Mouse (Mus musculus): ENCODE measurements at regions not wholly inside any gene's neighbourhood (a gene's known extent, or its start where the extent isn't known, plus 50 kb on each side); places are given as distances from the start of the nearest gene placed in this dataset.

DNA sequence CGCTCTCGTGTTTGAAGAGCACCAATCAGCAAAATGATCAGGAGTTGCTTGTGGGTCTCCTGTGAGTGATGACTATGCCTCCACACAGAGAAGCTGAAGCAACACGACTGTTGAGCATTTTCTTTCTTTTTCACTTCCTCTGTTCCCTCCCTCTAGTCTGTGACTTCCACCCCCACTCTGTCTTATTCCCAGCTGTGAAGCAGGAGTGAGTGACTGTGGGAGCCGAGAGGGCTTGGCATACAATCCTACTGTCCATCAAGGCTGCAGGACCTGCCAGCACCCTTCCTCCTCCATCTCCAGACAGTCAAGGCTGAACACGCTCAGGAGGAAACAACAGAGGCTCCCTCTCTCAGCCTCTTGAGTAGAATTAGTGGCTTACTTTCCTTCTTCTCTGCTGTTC is 401.3 kb downstream of the Plcl1 start:
- no peak overlapping the region for H3K4me2 ChIP-seq (ENCODE audit: low read depth, low read length)
- WGBS = 59% methylated on average over 5 of the region's 5 CpGs
- H3K27me3 ChIP-seq (replicated peaks; ENCODE audit: control insufficient read depth, insufficient read depth, low read length) = no peaks in the 10 kb centered on the region
- no peak overlapping the region for H3K4me3 ChIP-seq (ENCODE audit: low read length)
- 0 out of 2 replicates have a peak overlapping the region, but pooled peaks have one; percentile 19 for H3K9ac ChIP-seq (ENCODE audit: low read depth, low read length)
- 0 out of 2 replicates have a peak, but pooled peaks cover 3% of the 10 kb centered on the region for H3K4me1 ChIP-seq (ENCODE audit: control insufficient read depth, insufficient read depth, low read length)
- no peaks in the 10 kb centered on the region for H3K9me3 ChIP-seq (ENCODE audit: control insufficient read depth, low read length)
- H3K27ac ChIP-seq (ENCODE audit: low read length) = no peak overlapping the region
- H3K36me3 ChIP-seq (ENCODE audit: control insufficient read depth, insufficient read depth, low read length) = no peaks in the 10 kb centered on the region
- ATAC-seq = no peak

DNA sequence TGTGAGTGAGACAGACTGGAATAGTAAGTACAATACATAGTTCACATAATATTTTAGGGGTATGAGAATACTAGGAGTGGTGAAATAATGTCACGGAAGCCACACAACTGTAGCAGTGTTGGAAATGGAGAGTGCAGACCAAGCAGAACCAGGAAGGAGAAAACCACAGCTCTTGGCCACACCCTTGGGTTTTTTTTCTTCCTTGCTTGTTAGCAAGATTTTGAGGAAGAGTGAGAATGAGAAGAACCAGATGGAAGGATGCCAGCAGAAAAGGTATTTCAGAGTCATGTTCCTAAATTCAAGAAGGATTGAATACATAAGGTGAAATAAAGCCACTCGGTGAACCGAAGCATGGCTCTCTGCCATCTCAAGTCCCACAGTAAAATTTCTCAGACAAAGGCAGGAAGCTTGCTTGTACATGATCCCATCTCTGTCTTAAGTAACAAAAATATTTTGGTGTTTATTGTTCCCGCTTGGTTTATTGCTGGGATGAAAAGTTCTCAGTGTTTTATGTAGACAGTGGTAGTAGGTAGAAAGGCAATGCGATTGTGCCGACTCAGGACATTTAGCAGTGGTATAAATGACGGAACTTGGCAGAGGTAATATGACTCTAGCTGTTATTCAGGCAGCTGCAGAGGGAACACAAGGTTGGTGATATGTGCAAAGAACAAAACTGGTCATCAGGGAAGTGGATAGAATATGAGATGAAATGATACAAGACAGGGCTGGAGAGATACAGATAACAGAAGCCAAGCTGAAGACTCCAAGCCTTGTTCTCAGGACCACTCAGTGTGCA is 403.2 kb downstream of the Plcl1 start:
- Histone ChIP-seq H3K27ac (ENCODE audit: low read length) (no peak overlapping the region), H3K4me1 (ENCODE audit: control insufficient read depth, insufficient read depth, low read length) (0 out of 2 replicates have a peak, but pooled peaks cover 3% of the 10 kb centered on the region), H3K4me3 (ENCODE audit: low read length) (no peak overlapping the region), H3K9ac (ENCODE audit: low read depth, low read length) (no peak overlapping the region), H3K9me3 (ENCODE audit: control insufficient read depth, low read length) (no peaks in the 10 kb centered on the region), H3K4me2 (ENCODE audit: low read depth, low read length) (no peak overlapping the region), H3K36me3 (ENCODE audit: control insufficient read depth, insufficient read depth, low read length) (no peaks in the 10 kb centered on the region), H3K27me3 (replicated peaks; ENCODE audit: control insufficient read depth, insufficient read depth, low read length) (no peaks in the 10 kb centered on the region)
- WGBS = 88% methylated on average over 7 of the region's 7 CpGs
- ATAC-seq = no peak

DNA sequence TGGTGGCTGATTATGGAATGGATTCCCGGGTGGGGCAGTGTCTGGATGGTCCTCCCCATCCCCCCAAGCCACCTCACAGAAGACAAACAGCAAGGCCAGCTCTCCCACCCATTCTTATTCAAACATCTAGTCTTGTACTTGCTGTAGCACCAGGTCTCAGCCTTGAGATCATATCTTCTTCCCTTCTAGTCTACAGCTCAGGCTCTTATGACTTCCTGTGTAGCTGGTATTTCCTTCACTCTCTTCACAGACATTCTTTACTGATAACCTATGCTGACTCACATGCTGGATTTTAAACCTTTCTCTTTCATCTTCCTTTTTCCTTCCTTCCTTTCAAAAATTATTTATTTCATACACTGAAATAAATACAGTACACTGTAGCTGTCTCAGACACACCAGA is 406.8 kb downstream of the Plcl1 start:
- no peaks in the 10 kb centered on the region for H3K36me3 ChIP-seq (ENCODE audit: control insufficient read depth, insufficient read depth, low read length)

DNA sequence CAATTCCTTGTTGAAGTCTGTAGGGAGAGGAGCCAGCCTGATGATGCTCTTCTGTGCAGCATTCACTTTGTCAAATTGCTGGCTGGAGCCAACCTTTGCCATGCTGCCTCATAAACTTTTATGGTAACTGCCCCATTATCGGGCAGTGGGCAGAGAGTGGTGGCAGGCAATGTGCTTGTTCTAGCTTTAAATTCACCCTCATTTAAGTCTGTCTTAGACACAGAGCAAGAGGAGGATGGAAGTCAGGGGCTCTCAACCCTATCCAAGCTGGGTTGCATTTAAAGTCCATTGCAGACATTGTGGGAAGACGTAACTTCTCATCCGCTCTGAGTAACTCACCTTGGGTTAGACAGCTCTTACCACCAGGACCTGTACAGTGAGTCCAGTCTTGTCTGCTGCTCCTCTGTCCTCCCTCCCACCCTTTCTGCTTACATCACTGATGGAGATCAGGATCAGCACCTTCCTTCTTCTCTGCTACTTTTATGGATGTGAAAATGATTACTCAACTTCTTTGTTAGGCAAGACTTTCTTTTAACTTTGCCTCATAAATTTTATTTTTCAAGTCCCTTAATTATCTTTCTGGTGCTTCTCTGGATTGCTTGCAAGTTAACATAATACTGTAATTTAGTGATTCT is 415.3 kb downstream of the Plcl1 start:
- no peak overlapping the region for H3K27ac ChIP-seq (ENCODE audit: low read length)
- no peak overlapping the region for H3K4me3 ChIP-seq (ENCODE audit: low read length)
- H3K4me2 ChIP-seq (ENCODE audit: low read depth, low read length) = no peak overlapping the region
- H3K4me1 ChIP-seq (ENCODE audit: control insufficient read depth, insufficient read depth, low read length) = peaks cover 2% of the 10 kb centered on the region; the same call in 1 of the 2 replicates
- ATAC-seq = no peak
- no peaks in the 10 kb centered on the region for H3K36me3 ChIP-seq (ENCODE audit: control insufficient read depth, insufficient read depth, low read length)
- H3K27me3 ChIP-seq (replicated peaks; ENCODE audit: control insufficient read depth, insufficient read depth, low read length) = no peaks in the 10 kb centered on the region
- H3K9me3 ChIP-seq (ENCODE audit: control insufficient read depth, low read length) = no peaks in the 10 kb centered on the region
- 80% methylated on average over 3 of the region's 3 CpGs for WGBS
- no peak overlapping the region for H3K9ac ChIP-seq (ENCODE audit: low read depth, low read length)

More for the DNA sequence above, 406.8 kb downstream of the Plcl1 start:
- H3K27ac ChIP-seq (ENCODE audit: low read length) = no peak overlapping the region
- no peak overlapping the region for H3K4me2 ChIP-seq (ENCODE audit: low read depth, low read length)
- H3K4me1 ChIP-seq (ENCODE audit: control insufficient read depth, insufficient read depth, low read length) = no peaks in the 10 kb centered on the region
- 75% methylated on average over 1 of the region's 1 CpGs for WGBS
- H3K4me3 ChIP-seq (ENCODE audit: low read length) = no peak overlapping the region
- H3K9ac ChIP-seq (ENCODE audit: low read depth, low read length) = no peak overlapping the region
- no peaks in the 10 kb centered on the region for H3K9me3 ChIP-seq (ENCODE audit: control insufficient read depth, low read length)
- no peaks in the 10 kb centered on the region for H3K27me3 ChIP-seq (replicated peaks; ENCODE audit: control insufficient read depth, insufficient read depth, low read length)
- no peak for ATAC-seq

DNA sequence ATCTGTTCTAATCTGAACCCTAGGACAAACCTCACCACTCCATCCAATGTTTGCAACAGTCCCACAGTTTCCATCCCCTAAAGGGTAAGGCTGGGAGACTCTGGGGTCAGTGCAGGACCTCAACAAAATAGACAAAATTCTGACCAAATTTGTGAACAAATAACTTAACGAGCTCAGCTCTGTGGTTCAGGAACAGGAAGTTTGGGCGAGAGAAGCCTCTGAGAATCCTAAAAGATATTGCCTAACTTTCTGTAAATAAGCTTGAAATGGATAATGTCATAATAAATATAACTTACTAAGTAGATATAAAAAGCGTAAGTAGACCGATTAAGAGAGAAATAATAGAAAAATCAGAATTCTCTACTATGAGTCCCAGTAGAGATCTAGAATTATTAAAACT is 416.9 kb downstream of the Plcl1 start:
- no peak overlapping the region for H3K4me3 ChIP-seq (ENCODE audit: low read length)
- ATAC-seq = no peak

DNA sequence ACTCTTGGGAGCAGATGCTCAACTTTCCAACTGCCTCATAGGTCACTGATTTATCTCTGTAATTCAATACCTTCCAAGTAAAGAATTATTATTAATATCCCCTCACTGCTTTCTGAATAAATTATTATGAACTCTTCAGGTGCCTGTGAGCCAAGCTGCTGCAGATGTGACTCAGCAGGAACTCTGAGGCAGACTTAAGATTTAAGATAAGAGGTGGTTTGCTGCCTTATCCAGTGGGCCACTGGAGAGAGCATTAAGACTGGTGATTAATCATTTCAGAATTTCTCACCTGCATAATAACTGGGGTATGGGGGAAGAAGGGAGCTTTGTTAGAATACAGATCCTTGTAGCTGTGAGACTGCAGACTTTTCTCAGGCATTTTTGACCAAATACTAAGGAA is 421.5 kb downstream of the Plcl1 start:
- Histone ChIP-seq H3K4me1 (ENCODE audit: control insufficient read depth, insufficient read depth, low read length) (no peaks in the 10 kb centered on the region), H3K9me3 (ENCODE audit: control insufficient read depth, low read length) (no peaks in the 10 kb centered on the region), H3K4me2 (ENCODE audit: low read depth, low read length) (no peak overlapping the region), H3K9ac (ENCODE audit: low read depth, low read length) (no peak overlapping the region), H3K36me3 (ENCODE audit: control insufficient read depth, insufficient read depth, low read length) (no peaks in the 10 kb centered on the region), H3K27ac (ENCODE audit: low read length) (no peak overlapping the region), H3K4me3 (ENCODE audit: low read length) (no peak overlapping the region), H3K27me3 (replicated peaks; ENCODE audit: control insufficient read depth, insufficient read depth, low read length) (no peaks in the 10 kb centered on the region)
- ATAC-seq = no peak

More for the DNA sequence above, 416.9 kb downstream of the Plcl1 start:
- Histone ChIP-seq H3K27ac (ENCODE audit: low read length) (no peak overlapping the region), H3K4me1 (ENCODE audit: control insufficient read depth, insufficient read depth, low read length) (peaks cover 2% of the 10 kb centered on the region; the same call in 1 of the 2 replicates), H3K9ac (ENCODE audit: low read depth, low read length) (no peak overlapping the region), H3K36me3 (ENCODE audit: control insufficient read depth, insufficient read depth, low read length) (no peaks in the 10 kb centered on the region), H3K4me2 (ENCODE audit: low read depth, low read length) (no peak overlapping the region), H3K9me3 (ENCODE audit: control insufficient read depth, low read length) (no peaks in the 10 kb centered on the region), H3K27me3 (replicated peaks; ENCODE audit: control insufficient read depth, insufficient read depth, low read length) (no peaks in the 10 kb centered on the region)
- 84% methylated on average over 4 of the region's 4 CpGs for WGBS

DNA sequence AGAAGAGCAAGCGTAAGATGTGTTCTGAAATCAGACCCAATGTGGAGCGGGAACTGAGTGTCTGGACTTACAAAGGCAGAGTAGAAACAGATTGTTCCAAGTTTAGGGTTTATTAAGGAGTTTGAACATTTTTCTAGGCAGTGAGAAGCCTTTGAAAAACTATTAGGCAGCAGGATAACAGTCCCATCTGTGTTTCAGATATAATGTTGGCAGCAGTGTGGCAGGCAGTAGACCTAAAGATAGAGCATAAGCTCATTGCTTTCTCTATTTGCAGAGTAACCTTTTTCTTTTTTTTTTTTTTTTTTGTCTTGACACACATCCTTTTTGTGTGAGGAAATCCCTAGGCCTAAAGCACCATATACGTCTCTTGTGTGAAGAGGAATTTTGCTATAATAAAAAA is 429.6 kb downstream of the Plcl1 start:
- no peak overlapping the region for H3K4me2 ChIP-seq (ENCODE audit: low read depth, low read length)
- ATAC-seq = no peak
- no peak overlapping the region for H3K9ac ChIP-seq (ENCODE audit: low read depth, low read length)
- WGBS = 94% methylated on average over 3 of the region's 3 CpGs
- no peaks in the 10 kb centered on the region for H3K36me3 ChIP-seq (ENCODE audit: control insufficient read depth, insufficient read depth, low read length)
- H3K9me3 ChIP-seq (ENCODE audit: control insufficient read depth, low read length) = no peaks in the 10 kb centered on the region
- no peak overlapping the region for H3K27ac ChIP-seq (ENCODE audit: low read length)
- no peaks in the 10 kb centered on the region for H3K27me3 ChIP-seq (replicated peaks; ENCODE audit: control insufficient read depth, insufficient read depth, low read length)
- no peaks in the 10 kb centered on the region for H3K4me1 ChIP-seq (ENCODE audit: control insufficient read depth, insufficient read depth, low read length)
- no peak overlapping the region for H3K4me3 ChIP-seq (ENCODE audit: low read length)

DNA sequence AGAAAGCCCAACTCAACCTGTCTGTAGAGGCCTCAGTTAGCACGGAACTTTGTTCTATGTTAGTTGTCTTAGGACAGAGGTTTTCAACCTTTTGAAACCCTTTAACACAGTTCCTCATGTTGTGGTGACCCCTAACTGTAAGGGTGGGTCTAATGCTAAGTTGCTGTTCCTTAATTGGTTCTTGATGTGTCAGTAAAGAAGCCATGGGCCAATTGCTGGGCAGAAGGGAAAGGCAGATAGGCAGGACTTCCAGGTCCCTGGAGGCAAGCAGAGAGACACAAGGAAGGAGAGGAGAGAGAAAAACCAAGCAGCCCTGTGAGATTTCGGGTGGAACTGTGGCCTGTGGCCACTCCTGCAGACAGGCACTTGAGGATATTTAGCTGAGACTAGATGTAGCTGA is 431.0 kb downstream of the Plcl1 start:
- no peaks in the 10 kb centered on the region for H3K9me3 ChIP-seq (ENCODE audit: control insufficient read depth, low read length)
- H3K36me3 ChIP-seq (ENCODE audit: control insufficient read depth, insufficient read depth, low read length) = no peaks in the 10 kb centered on the region
- H3K27me3 ChIP-seq (replicated peaks; ENCODE audit: control insufficient read depth, insufficient read depth, low read length) = no peaks in the 10 kb centered on the region
- no peak overlapping the region for H3K4me3 ChIP-seq (ENCODE audit: low read length)
- no peak overlapping the region for H3K27ac ChIP-seq (ENCODE audit: low read length)
- no peak overlapping the region for H3K4me2 ChIP-seq (ENCODE audit: low read depth, low read length)
- ATAC-seq = no peak
- H3K9ac ChIP-seq (ENCODE audit: low read depth, low read length) = no peak overlapping the region
- H3K4me1 ChIP-seq (ENCODE audit: control insufficient read depth, insufficient read depth, low read length) = no peaks in the 10 kb centered on the region
- WGBS = 88% methylated on average over 2 of the region's 2 CpGs

DNA sequence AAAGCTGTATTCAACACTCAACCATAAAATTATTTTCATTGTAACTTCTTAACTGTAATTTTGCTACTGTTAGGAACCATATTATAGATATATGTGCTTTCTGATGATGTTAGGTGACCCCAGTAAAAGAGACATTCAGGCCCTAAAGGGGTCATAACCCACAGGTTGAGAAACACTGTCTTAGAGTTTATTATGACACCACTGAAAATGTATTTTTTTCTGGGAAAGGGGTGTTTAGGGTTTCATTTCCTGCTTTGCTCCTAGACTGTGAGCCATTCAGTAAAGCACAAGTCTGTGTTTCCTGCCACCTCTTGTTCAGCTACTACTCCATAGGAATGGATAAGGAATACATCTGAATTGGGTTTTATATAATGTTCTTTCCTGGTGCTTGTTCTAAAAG is 431.6 kb downstream of the Plcl1 start:
- Histone ChIP-seq H3K27ac (ENCODE audit: low read length) (no peak overlapping the region), H3K4me1 (ENCODE audit: control insufficient read depth, insufficient read depth, low read length) (no peaks in the 10 kb centered on the region), H3K27me3 (replicated peaks; ENCODE audit: control insufficient read depth, insufficient read depth, low read length) (no peaks in the 10 kb centered on the region), H3K4me3 (ENCODE audit: low read length) (no peak overlapping the region), H3K36me3 (ENCODE audit: control insufficient read depth, insufficient read depth, low read length) (no peaks in the 10 kb centered on the region), H3K4me2 (ENCODE audit: low read depth, low read length) (no peak overlapping the region), H3K9me3 (ENCODE audit: control insufficient read depth, low read length) (no peaks in the 10 kb centered on the region), H3K9ac (ENCODE audit: low read depth, low read length) (no peak overlapping the region)
- no peak for ATAC-seq
